Mouse (Mus musculus) neural tube, embryonic 13.5 days (tissue): ENCODE data around the gene Teddm2. TPM values are rescaled to one million over a fixed set of nuclear protein-coding genes. Genes with fewer than 3 reads are reported as not detected.
A peak's percentile ranks its signal among the peaks of the same experiment; 100 is the strongest.
"Not testable (repeated sequence)": the region's sequence is repeated elsewhere in the genome, so short reads cannot be mapped to it uniquely, and the experiment has no call there.

ENCODE experiments used
- ATAC-seq: fragments of 200-750 bp; cut with Nextera tagmentation; 2 replicates; pipeline ENCODE4 v1.8.0; 2017; ENCODE audit warnings: low read depth, mild to moderate bottlenecking, moderate TSS enrichment, moderate library complexity
- H3K27ac ChIP-seq: fragments of 300-500 bp; sonication (generic); replicated peaks from 2 replicates; pipeline ENCODE4 v1.5.1; 2015; ENCODE audit warnings: moderate library complexity, mild to moderate bottlenecking, inconsistent platforms
- H3K27me3 ChIP-seq: fragments of 300-500 bp; sonication (generic); 2 replicates; pipeline ENCODE4 v1.6.1; 2015; ENCODE audit warnings: mild to moderate bottlenecking, inconsistent platforms
- H3K36me3 ChIP-seq: fragments of 300-500 bp; sonication (generic); 2 replicates; pipeline ENCODE4 v1.6.1; 2015; ENCODE audit warnings: mild to moderate bottlenecking, inconsistent platforms
- H3K4me1 ChIP-seq: fragments of 300-500 bp; sonication (generic); replicated peaks from 2 replicates; pipeline ENCODE4 v1.6.1; 2015; ENCODE audit warnings: inconsistent platforms
- H3K4me2 ChIP-seq: fragments of 300-500 bp; sonication (generic); 2 replicates; pipeline ENCODE4 v1.6.1; 2015; ENCODE audit warnings: inconsistent platforms, mild to moderate bottlenecking, moderate library complexity
- H3K4me3 ChIP-seq: fragments of 300-500 bp; sonication (generic); 2 replicates; pipeline ENCODE4 v1.5.1; 2015; ENCODE audit warnings: mild to moderate bottlenecking, inconsistent platforms
- H3K9ac ChIP-seq: fragments of 300-500 bp; sonication (generic); 2 replicates; pipeline ENCODE4 v1.6.1; 2015; ENCODE audit warnings: moderate library complexity, mild to moderate bottlenecking, inconsistent platforms
- H3K9me3 ChIP-seq: fragments of 300-500 bp; sonication (generic); 2 replicates; pipeline ENCODE4 v1.6.1; 2016; ENCODE audit warnings: inconsistent platforms
- WGBS: fragments of 180-500 bp; shearing (Covaris S2); methylation state at CpG from one replicate; pipeline ENCODE4 v1.1.7; 2015; 5-methylcytosine and 5-hydroxymethylcytosine counted together
- polyA plus RNA-seq: library from polyadenylated mRNA; unstranded; fragments of >200 nt; fragmentation: Nextera tagmentation; extraction: Ambion mirVana; gene quantifications from 2 replicates; pipeline ENCODE4 v1.2.1, GENCODE M21; 2015

Teddm2 gene
- polyA plus RNA-seq, 1 experiment from 2014 or later: 1.4 TPM

GRCm38 (mm10) chr1:153900860-153901730 lies 1.1 kb upstream of the Teddm2 start:
- WGBS: 1% methylated on average over 25 of the region's 25 CpGs
- ATAC-seq: no peak
- Histone ChIP-seq H3K36me3 (peaks cover 33% of the 10 kb centered on the region), H3K4me1 (peaks cover 41% of the 10 kb centered on the region), H3K27me3 (no peaks in the 10 kb centered on the region), H3K4me3 (peak overlapping the region; percentile 67), H3K4me2 (peak overlapping the region; percentile 92), H3K27ac (peak overlapping the region; percentile 96), H3K9ac (peak overlapping the region; percentile 89), H3K9me3 (no peaks in the 10 kb centered on the region)

- peak overlapping the region; percentile 92 for H3K4me2 ChIP-seq
- peak overlapping the region; percentile 89 for H3K9ac ChIP-seq
- peak overlapping the region; percentile 96 for H3K27ac ChIP-seq
- no peaks in the 10 kb centered on the region for H3K27me3 ChIP-seq
- peaks cover 26% of the 10 kb centered on the region for H3K36me3 ChIP-seq
- peaks cover 41% of the 10 kb centered on the region for H3K4me1 ChIP-seq
- under 1% methylated on average over 36 of the region's 36 CpGs for WGBS
- H3K9me3 ChIP-seq: no peaks in the 10 kb centered on the region
- peak; percentile 66 for ATAC-seq
- peak overlapping the region; percentile 67 for H3K4me3 ChIP-seq
These were observed 353 bp upstream of the Teddm2 start for GRCm38 (mm10) chr1:153900381-153900780.

GRCm38 (mm10) chr1:153898989-153899730 lies 868 bp downstream of the Teddm2 start:
- Histone ChIP-seq H3K27ac (peak overlapping the region; percentile 96), H3K9me3 (no peaks in the 10 kb centered on the region), H3K4me3 (peak overlapping the region; percentile 67), H3K9ac (peak overlapping the region; percentile 89), H3K36me3 (peaks cover 14% of the 10 kb centered on the region), H3K4me1 (peaks cover 41% of the 10 kb centered on the region), H3K4me2 (peak overlapping the region; percentile 92), H3K27me3 (0 out of 2 replicates have a peak, but pooled peaks cover 5% of the 10 kb centered on the region)
- WGBS: 17% methylated on average over 22 of the region's 22 CpGs
- peak; percentile 75 for ATAC-seq

GRCm38 (mm10) chr1:153897196-153897595 lies 2.8 kb downstream of the Teddm2 start:
- H3K4me3 ChIP-seq: no peak overlapping the region
- H3K9ac ChIP-seq: no peak overlapping the region
- no peaks in the 10 kb centered on the region for H3K9me3 ChIP-seq
- 82% methylated on average over 8 of the region's 8 CpGs for WGBS
- H3K27ac ChIP-seq: no peak overlapping the region
- peaks cover 24% of the 10 kb centered on the region for H3K4me1 ChIP-seq
- no peaks in the 10 kb centered on the region for H3K36me3 ChIP-seq
- 0 out of 2 replicates have a peak, but pooled peaks cover 8% of the 10 kb centered on the region for H3K27me3 ChIP-seq
- no peak overlapping the region for H3K4me2 ChIP-seq
- ATAC-seq: no peak

- H3K36me3 ChIP-seq: no peaks in the 10 kb centered on the region
- H3K9ac ChIP-seq: no peak overlapping the region
- 40% methylated on average over 5 of the region's 5 CpGs for WGBS
- H3K4me1 ChIP-seq: peaks cover 10% of the 10 kb centered on the region; the same call in 1 of the 2 replicates
- no peaks in the 10 kb centered on the region for H3K9me3 ChIP-seq
- 0 out of 2 replicates have a peak, but pooled peaks cover 8% of the 10 kb centered on the region for H3K27me3 ChIP-seq
- H3K27ac ChIP-seq: no peak overlapping the region
- no peak overlapping the region for H3K4me2 ChIP-seq
- H3K4me3 ChIP-seq: no peak overlapping the region
- ATAC-seq: no peak
These were observed 5.0 kb downstream of the Teddm2 start for GRCm38 (mm10) chr1:153894979-153895378.

- WGBS: 64% methylated on average over 8 of the region's 8 CpGs
- Histone ChIP-seq H3K4me2 (no peak overlapping the region), H3K4me1 (peaks cover 10% of the 10 kb centered on the region; the same call in 1 of the 2 replicates), H3K27me3 (0 out of 2 replicates have a peak, but pooled peaks cover 8% of the 10 kb centered on the region), H3K9me3 (no peaks in the 10 kb centered on the region), H3K36me3 (no peaks in the 10 kb centered on the region), H3K9ac (no peak overlapping the region; the same call in 1 of the 2 replicates), H3K4me3 (no peak overlapping the region), H3K27ac (no peak overlapping the region)
- no peak for ATAC-seq
These were observed 5.7 kb downstream of the Teddm2 start for GRCm38 (mm10) chr1:153894201-153894893.

GRCm38 (mm10) chr1:153893746-153894145 lies 6.3 kb downstream of the Teddm2 start:
- 0 out of 2 replicates have a peak, but pooled peaks cover 8% of the 10 kb centered on the region for H3K27me3 ChIP-seq
- H3K9ac ChIP-seq: no peak overlapping the region
- H3K4me2 ChIP-seq: no peak overlapping the region
- no peak for ATAC-seq
- WGBS: 75% methylated on average over 2 of the region's 2 CpGs
- H3K4me3 ChIP-seq: no peak overlapping the region
- H3K9me3 ChIP-seq: no peaks in the 10 kb centered on the region
- H3K36me3 ChIP-seq: no peaks in the 10 kb centered on the region
- no peak overlapping the region for H3K27ac ChIP-seq
- peaks cover 5% of the 10 kb centered on the region; the same call in 1 of the 2 replicates for H3K4me1 ChIP-seq

- no peaks in the 10 kb centered on the region for H3K36me3 ChIP-seq
- no peak for ATAC-seq
- 0 out of 2 replicates have a peak, but pooled peaks cover 8% of the 10 kb centered on the region for H3K27me3 ChIP-seq
- H3K27ac ChIP-seq: no peak within 1 kb of the TSS
- H3K9me3 ChIP-seq: no peaks in the 10 kb centered on the region
- H3K4me1 ChIP-seq: no peaks in the 10 kb centered on the region
- H3K9ac ChIP-seq: no peak within 1 kb of the TSS
- no peak within 1 kb of the TSS for H3K4me3 ChIP-seq
- H3K4me2 ChIP-seq: no peak within 1 kb of the TSS
- 66% methylated on average over 4 of the region's 4 CpGs for WGBS
These were observed 8.6 kb downstream of the Teddm2 start, which contains the start of gene Teddm1a for GRCm38 (mm10) chr1:153891442-153891841. Gene Teddm1a, plus strand, starts transcription at chr1:153891742.

GRCm38 (mm10) chr1:153890121-153890520 lies 9.9 kb downstream of the Teddm2 start:
- Histone ChIP-seq H3K4me1 (no peaks in the 10 kb centered on the region), H3K27ac (no peak overlapping the region), H3K27me3 (0 out of 2 replicates have a peak, but pooled peaks cover 8% of the 10 kb centered on the region), H3K4me2 (no peak overlapping the region), H3K9ac (no peak overlapping the region), H3K4me3 (no peak overlapping the region), H3K36me3 (no peaks in the 10 kb centered on the region), H3K9me3 (no peaks in the 10 kb centered on the region)
- no peak for ATAC-seq
- WGBS: 96% methylated on average over 10 of the region's 10 CpGs

GRCm38 (mm10) chr1:153886024-153886633 lies 13.9 kb downstream of the Teddm2 start:
- Histone ChIP-seq H3K36me3 (no peaks in the 10 kb centered on the region), H3K9ac (no peak overlapping the region), H3K4me1 (no peaks in the 10 kb centered on the region), H3K27me3 (no peaks in the 10 kb centered on the region), H3K4me3 (no peak overlapping the region), H3K9me3 (no peaks in the 10 kb centered on the region), H3K4me2 (no peak overlapping the region), H3K27ac (no peak overlapping the region; the same call in 1 of the 2 replicates)
- ATAC-seq: peak; percentile 47; the same call in 1 of the 2 replicates
- WGBS: 43% methylated on average over 17 of the region's 17 CpGs

GRCm38 (mm10) chr1:153880391-153880790 lies 19.6 kb downstream of the Teddm2 start:
- ATAC-seq, H3K9ac ChIP-seq, H3K4me3 ChIP-seq, H3K36me3 ChIP-seq, H3K4me1 ChIP-seq, H3K27me3 ChIP-seq, H3K9me3 ChIP-seq, H3K27ac ChIP-seq, H3K4me2 ChIP-seq: not testable (repeated sequence)
- WGBS: 97% methylated on average over 17 of the region's 17 CpGs
